In the genomic region with DNA sequence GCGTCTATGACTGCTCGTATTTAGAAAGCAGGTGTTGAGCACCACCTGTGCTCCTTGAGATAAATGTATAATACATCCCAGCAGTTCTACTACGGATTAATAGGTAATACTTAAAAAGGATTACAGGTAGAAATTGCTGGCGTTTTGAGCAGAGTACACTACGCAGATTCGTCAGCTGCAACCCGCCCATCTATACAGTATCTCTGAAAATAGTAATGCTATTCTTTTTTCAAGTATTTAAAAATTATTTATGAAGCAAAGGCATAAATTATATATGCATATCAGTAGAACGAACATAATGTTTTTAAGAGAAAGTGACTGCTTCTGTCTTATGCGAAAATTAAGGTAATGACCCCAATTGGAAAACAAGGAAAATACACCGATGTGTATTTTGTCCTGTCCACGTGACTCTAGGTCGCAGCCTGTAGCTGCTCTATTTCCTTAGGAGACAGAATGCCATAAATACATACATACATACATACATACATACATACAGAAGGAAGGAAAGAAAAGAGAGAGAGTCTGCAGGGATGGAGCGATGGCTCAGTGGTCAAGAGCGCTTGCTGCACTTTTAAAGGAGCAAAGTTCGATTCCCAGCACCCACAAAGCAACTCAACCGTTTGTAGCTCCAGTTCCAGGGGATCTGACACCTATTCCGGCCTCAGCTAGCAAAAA, we compare ENCODE assay signal across 8 mouse cellular contexts. TPM values are rescaled to one million over a fixed set of nuclear protein-coding genes. Genes with fewer than 3 reads are reported as not detected.
DNase-seq lines count a peak whose midpoint lies in the region; ATAC-seq and TF ChIP-seq lines count a peak whose summit lies in the region.

No protein-coding gene starts in this region.

- no peak for TF ChIP-seq POLR2A in liver, adult 2 months (IDR thresholded peaks at IDR 0.05; ENCODE audit: extremely low read depth, insufficient read depth, low read length)

- peak; percentile 51 for ATAC-seq in hindbrain, embryonic 12.5 days (ENCODE audit: low FRiP score)

- H3K4me1 ChIP-seq in liver, adult 2 months (ENCODE audit: control insufficient read depth, insufficient read depth, low read length), result peaks cover 4% of the 10 kb centered on the region; the same call in 1 of the 2 replicates
- peaks cover 13% of the 10 kb centered on the region for H3K4me1 ChIP-seq in hindbrain, embryonic 12.5 days

- WGBS in liver, adult 2 months, result under 1% methylated on average over 17 of the region's 17 CpGs
- WGBS in hindbrain, embryonic 12.5 days, result 2% methylated on average over 17 of the region's 17 CpGs

- no peak for TF ChIP-seq CTCF in liver, adult 2 months (IDR thresholded peaks at IDR 0.05; ENCODE audit: low read depth, low read length)

- no peaks in the 10 kb centered on the region for H3K9me3 ChIP-seq in hindbrain, embryonic 12.5 days (replicated peaks)

- no peaks in the 10 kb centered on the region for H3K79me2 ChIP-seq in liver, adult 2 months (ENCODE audit: control insufficient read depth, insufficient read depth, low read length)

- DNase-seq in liver, adult 2 months (ENCODE audit: extremely low read depth, low read depth, low spot score), result peak; percentile 65
- DNase-seq in liver, result no peak
- peak; percentile 40 for DNase-seq in c-Kit-positive CD71-positive TER-119-positive erythroid progenitor cells, embryonic 14.5 days (ENCODE audit: low spot score)
- DNase-seq in mesoderm, embryonic 11.5 days (ENCODE audit: low read depth, low spot score), result peak; percentile 51
- DNase-seq in spleen, postnatal 14 days (ENCODE audit: low spot score in 2 of 2), result no peak
- DNase-seq in thymus, adult 18-20 months, result no peak
- no peak for DNase-seq in ovary, postnatal 10 days (ENCODE audit: low spot score)

- H3K36me3 ChIP-seq in liver, adult 2 months (ENCODE audit: control insufficient read depth, insufficient read depth, low read length), result no peaks in the 10 kb centered on the region
- no peaks in the 10 kb centered on the region for H3K36me3 ChIP-seq in hindbrain, embryonic 12.5 days

- H3K4me3 ChIP-seq in liver, adult 2 months (ENCODE audit: insufficient read depth, low read depth, low read length), result peak overlapping the region; percentile 42
- peak overlapping the region; percentile 85 for H3K4me3 ChIP-seq in hindbrain, embryonic 12.5 days

- peak overlapping the region; percentile 36 for H3K27ac ChIP-seq in liver, adult 2 months (replicated peaks; ENCODE audit: insufficient read depth, low read depth, low read length)
- H3K27ac ChIP-seq in hindbrain, embryonic 12.5 days, result peak overlapping the region; percentile 70; the same call in 1 of the 2 replicates

- H3K9ac ChIP-seq in liver, adult 2 months (ENCODE audit: low read depth, low read length), result peak overlapping the region; percentile 39
- H3K9ac ChIP-seq in hindbrain, embryonic 12.5 days, result 0 out of 2 replicates have a peak overlapping the region, but pooled peaks have one; percentile 24

- H3K27me3 ChIP-seq in liver, adult 2 months (ENCODE audit: control insufficient read depth, insufficient read depth, low read length), result no peaks in the 10 kb centered on the region
- H3K27me3 ChIP-seq in hindbrain, embryonic 12.5 days, result no peaks in the 10 kb centered on the region

- peak overlapping the region; percentile 61 for H3K4me2 ChIP-seq in hindbrain, embryonic 12.5 days (replicated peaks)

RNA-seq across cellular contexts. Expression of a gene that starts 0.6 kb away (rescaled TPM):
- 2.8 and 3.2 TPM in 2 replicates for total RNA-seq in liver, adult 2 months (2014; rRNA removed)
- polyA plus RNA-seq in liver, adult 2 months (2012; rRNA removed), result 0.93 and 1.1 TPM in 2 replicates
- 44.8 and 47.6 TPM in 2 replicates for polyA plus RNA-seq in hindbrain, embryonic 12.5 days (2016; fragmentation: Nextera tagmentation; extraction: Ambion mirVana)

RNA-seq across cellular contexts. Expression of a gene that starts 5.5 kb away (rescaled TPM):
- 0.74 and 1.1 TPM in 2 replicates for total RNA-seq in liver, adult 2 months (2014; rRNA removed)
- polyA plus RNA-seq in liver, adult 2 months (2012; rRNA removed), result 0.34 and 0.38 TPM in 2 replicates
- polyA plus RNA-seq in hindbrain, embryonic 12.5 days (2016; fragmentation: Nextera tagmentation; extraction: Ambion mirVana), result 0.22 and 0.40 TPM in 2 replicates

Comparison
In these comparisons a context has a peak if more than half of its experiments do, and no peak if none do; other contexts are left out.
1. DNase-seq: peak in liver, adult 2 months (single experiment), c-Kit-positive CD71-positive TER-119-positive erythroid progenitor cells, embryonic 14.5 days (single experiment) and mesoderm, embryonic 11.5 days (single experiment); none in liver (single experiment), spleen, postnatal 14 days (0 of 2), thymus, adult 18-20 months (0 of 2) and ovary, postnatal 10 days (single experiment).
2. RNA of a gene that starts 0.6 kb away (polyA plus RNA-seq): 44.8 to 47.6 TPM in hindbrain, embryonic 12.5 days; 0.93 to 1.1 TPM in liver, adult 2 months; every median in the first group is over 10 times any median in the second.